11 mouse cellular contexts compared by ENCODE assay signal in the genomic region with DNA sequence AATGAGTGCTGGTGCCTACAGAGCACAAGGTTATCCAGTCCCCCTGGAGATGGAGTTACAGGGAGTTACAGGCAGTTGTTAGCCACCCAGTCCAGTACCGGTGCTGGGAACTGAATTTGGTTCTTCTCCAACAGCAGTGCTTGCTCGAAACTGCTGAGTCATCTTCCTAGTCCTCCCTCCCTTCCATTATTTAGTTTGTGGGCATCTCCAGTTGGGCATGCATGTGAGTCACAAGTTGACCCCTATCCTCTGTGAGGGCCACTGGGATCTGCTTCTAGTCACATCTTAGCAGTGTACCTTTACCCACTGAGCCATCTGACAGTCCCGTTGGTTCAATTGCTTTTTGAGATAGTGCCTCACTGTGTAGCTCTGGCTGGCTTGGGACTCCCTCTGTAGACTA. TPM values are rescaled to one million over a fixed set of nuclear protein-coding genes. Genes with fewer than 3 reads are reported as not detected.
"Had no signal": no experiment of that assay in that cellular context is flagged by ENCODE, and none has a peak within 500 bp of the region (broad histone marks: within the 10 kb centered on the region; RNA-seq: fewer than 3 reads in every experiment).

No protein-coding gene starts in this region.

- ATAC-seq: midbrain, embryonic 15.5 days had no signal

- DNase-seq: kidney, adult 2 months; kidney, postnatal 14 days; layer of hippocampus, postnatal 36 days; liver, embryonic 13.5 days; lung, adult 18-20 months; right cerebral cortex, adult 18-20 months; right cerebral cortex, postnatal 25 days; thymus, postnatal 36 days had no signal

RNA-seq across cellular contexts. Expression of a gene that starts 43.8 kb away (rescaled TPM):
- polyA plus RNA-seq: limb, embryonic 15.5 days; liver, embryonic 13.5 days; thymus, postnatal 0 days had no signal
